In the genomic region with DNA sequence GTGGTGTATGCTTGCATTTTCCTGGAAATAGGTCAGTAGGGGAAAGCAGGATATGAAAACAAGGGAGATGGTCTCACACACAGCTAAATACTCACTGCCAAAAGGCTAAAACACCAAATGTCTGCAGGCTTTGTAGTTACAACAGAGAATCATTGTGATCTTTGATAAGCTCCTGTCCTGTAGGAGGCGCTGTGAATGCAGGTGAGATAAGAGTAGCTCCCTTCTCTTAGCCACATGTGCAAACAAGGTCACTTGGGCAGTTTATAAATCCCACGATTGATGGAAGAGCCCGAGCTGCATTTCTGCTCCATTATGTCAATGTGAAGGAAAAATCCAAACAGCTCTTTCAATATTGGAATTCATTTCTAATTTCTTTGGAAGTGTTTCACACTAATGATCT, we compare ENCODE assay signal across 12 mouse cellular contexts.
DNase-seq lines count a peak whose midpoint lies in the region; ATAC-seq and TF ChIP-seq lines count a peak whose summit lies in the region.
"Had no signal": no experiment of that assay in that cellular context is flagged by ENCODE, and none has a peak within 500 bp of the region (broad histone marks: within the 10 kb centered on the region; RNA-seq: fewer than 3 reads in every experiment).

No protein-coding gene starts in this region.

- intact Hi-C loops in left cerebral cortex, adult 2 months (cut with DNase I): no loop called here

- peak; percentile 15 to 32 for DNase-seq in adrenal gland, postnatal 36 days
- DNase-seq in adrenal gland, postnatal 4 days (ENCODE audit: low spot score in 2 of 2): no peak
- DNase-seq in left cerebral cortex, adult 2 months (ENCODE audit: extremely low spot score in 1 of 2, low spot score in 2 of 2): no peak
- DNase-seq in left cerebral cortex, adult 9 months (ENCODE audit: low spot score in 2 of 2): no peak
- peak; percentile 7 for DNase-seq in 416B (ENCODE audit: low read depth)
- peak; percentile 36 for DNase-seq in embryo, embryonic 10.5 days (ENCODE audit: low spot score)
- no peak for DNase-seq in T-cell, adult 2 months (ENCODE audit: low spot score)
- DNase-seq: forebrain, postnatal 0 days had no signal

- H3K4me3 ChIP-seq in left cerebral cortex, adult 2 months: no peak overlapping the region
- H3K4me3 ChIP-seq: embryonic facial prominence, embryonic 15.5 days; liver, embryonic 15.5 days; midbrain, embryonic 13.5 days had no signal

- TF ChIP-seq CTCF in left cerebral cortex, adult 2 months (IDR thresholded peaks at IDR 0.05): peak; percentile 12

- no peak for ATAC-seq in activated CD4-positive, CD25-positive, alpha-beta regulatory T cell, adult 4 months
- ATAC-seq: forebrain, postnatal 0 days; midbrain, embryonic 13.5 days had no signal

- no peak overlapping the region for H3K27ac ChIP-seq in left cerebral cortex, adult 2 months
- H3K27ac ChIP-seq: embryonic facial prominence, embryonic 15.5 days; liver, embryonic 15.5 days; midbrain, embryonic 13.5 days had no signal

Comparison
In these comparisons a context has a peak if more than half of its experiments do, and no peak if none do; other contexts are left out.
1. DNase-seq: peak in adrenal gland, postnatal 36 days (2 of 2), 416B (single experiment) and embryo, embryonic 10.5 days (single experiment); none in adrenal gland, postnatal 4 days (0 of 2), left cerebral cortex, adult 2 months (0 of 2), left cerebral cortex, adult 9 months (0 of 2) and T-cell, adult 2 months (single experiment).